Mouse (Mus musculus) midbrain, postnatal 0 days (tissue): ENCODE results near the gene Hist1h2af. TPM values are rescaled to one million over a fixed set of nuclear protein-coding genes. Genes with fewer than 3 reads are reported as not detected.
A peak's percentile ranks its signal among the peaks of the same experiment; 100 is the strongest.
"Not testable (repeated sequence)": the region's sequence is repeated elsewhere in the genome, so short reads cannot be mapped to it uniquely, and the experiment has no call there.

Source experiments
- ATAC-seq: fragments of 200-750 bp; cut with Nextera tagmentation; 2 replicates; pipeline ENCODE4 v1.8.0; 2017; ENCODE audit warnings: moderate number of reproducible peaks, mild to moderate bottlenecking, moderate TSS enrichment, moderate library complexity; ENCODE audit not compliant: low FRiP score
- DNase-seq: peaks from one replicate; pipeline ENCODE4 v3.0.0-alpha.2; 2015; ENCODE audit warnings: low spot score
- H3K27ac ChIP-seq: fragments of 300-500 bp; sonication (generic); 2 replicates; pipeline ENCODE4 v1.5.1; 2014; ENCODE audit warnings: low read depth, mild to moderate bottlenecking, low read length, mixed read lengths
- H3K27me3 ChIP-seq: fragments of 300-500 bp; sonication (generic); 2 replicates; pipeline ENCODE4 v1.6.1; 2014; ENCODE audit warnings: low read length, control low read depth, mixed read lengths; ENCODE audit not compliant: insufficient read depth
- H3K36me3 ChIP-seq: fragments of 300-500 bp; sonication (generic); 2 replicates; pipeline ENCODE4 v1.6.1; 2014; ENCODE audit warnings: low read length, control low read depth, mixed read lengths; ENCODE audit not compliant: insufficient read depth
- H3K4me1 ChIP-seq: fragments of 300-500 bp; sonication (generic); 2 replicates; pipeline ENCODE4 v1.6.1; 2014; ENCODE audit warnings: mild to moderate bottlenecking, control low read depth, antibody characterized with exemption, low read length, mixed read lengths; ENCODE audit not compliant: insufficient read depth
- H3K4me2 ChIP-seq: fragments of 300-500 bp; sonication (generic); 2 replicates; pipeline ENCODE4 v1.6.1; 2014; ENCODE audit warnings: low read depth, mild to moderate bottlenecking, low read length, mixed read lengths; ENCODE audit not compliant: poor library complexity, severe bottlenecking
- H3K4me3 ChIP-seq: fragments of 300-500 bp; sonication (generic); 2 replicates; pipeline ENCODE4 v1.5.1; 2014; ENCODE audit warnings: low read depth, mild to moderate bottlenecking, low read length, moderate library complexity
- H3K9ac ChIP-seq: fragments of 300-500 bp; sonication (generic); replicated peaks from 2 replicates; pipeline ENCODE4 v1.6.1; 2014; ENCODE audit warnings: mild to moderate bottlenecking, low read length, moderate library complexity, mixed read lengths; ENCODE audit not compliant: poor library complexity, severe bottlenecking
- H3K9me3 ChIP-seq: fragments of 300-500 bp; sonication (generic); 2 replicates; pipeline ENCODE4 v1.6.1; 2016; ENCODE audit warnings: low read length, control low read depth
- CTCF ChIP-seq: IDR thresholded peaks from 2 replicates; pipeline ENCODE4 v1.5.1; 2016; ENCODE audit warnings: antibody characterized with exemption, mild to moderate bottlenecking
- WGBS: fragments of 180-500 bp; shearing (Covaris S2); extraction: QIAGEN DNeasy Blood & Tissue Kit; methylation state at CpG from one replicate; pipeline ENCODE4 v1.1.7; 2014; 5-methylcytosine and 5-hydroxymethylcytosine counted together
- polyA plus RNA-seq: library from polyadenylated mRNA; unstranded; fragments of >200 nt; fragmentation: Nextera tagmentation; extraction: Ambion mirVana; gene quantifications from 2 replicates; pipeline ENCODE4 v1.2.1, GENCODE M21; 2015
- total RNA-seq: library from RNA; depleted of rRNA; stranded (reverse); fragments of >200 nt; gene quantifications from 2 replicates; pipeline ENCODE4 v1.2.3, GENCODE M21; 2014; rRNA removed

Gene Hist1h2af
- total RNA-seq = 52.3 and 293 TPM in 2 replicates
- polyA plus RNA-seq = 0.54 and 1.5 TPM in 2 replicates

- H3K27ac ChIP-seq, ATAC-seq, H3K9ac ChIP-seq, H3K9me3 ChIP-seq, H3K36me3 ChIP-seq, H3K27me3 ChIP-seq: not testable (repeated sequence)
- peak; percentile 94 for DNase-seq
- Histone ChIP-seq H3K4me3 (peak within 1 kb of the TSS; percentile 46), H3K4me2 (peak within 1 kb of the TSS; percentile 69), H3K4me1 (peaks cover 10% of the 10 kb centered on the region)
- 0% methylated on average over 23 of the region's 53 CpGs for WGBS
Measured at GRCm38 (mm10) chr13:23533560-23534367, at the start of gene Hist1h2af. Gene Hist1h2af (plus strand): TSS chr13:23533906.

- Histone ChIP-seq H3K36me3 (no peaks in the 10 kb centered on the region), H3K27me3 (no peaks in the 10 kb centered on the region), H3K4me1 (no peaks in the 10 kb centered on the region), H3K4me3 (no peak overlapping the region), H3K27ac (no peak overlapping the region), H3K4me2 (no peak overlapping the region), H3K9me3 (no peaks in the 10 kb centered on the region), H3K9ac (no peak overlapping the region)
- DNase-seq (no peak), ATAC-seq (no peak)
- WGBS = 52% methylated on average over 5 of the region's 5 CpGs
- no peak for TF ChIP-seq CTCF
Measured at GRCm38 (mm10) chr13:23485271-23485670, 48.4 kb upstream of the Hist1h2af start.

GRCm38 (mm10) chr13:23488400-23489322 lies 45.0 kb upstream of the Hist1h2af start, which contains the start of gene Btn2a2:
Gene Btn2a2 (minus strand): TSS chr13:23488857.
- H3K27me3 ChIP-seq = no peaks in the 10 kb centered on the region
- H3K36me3 ChIP-seq = no peaks in the 10 kb centered on the region
- 0 out of 2 replicates have a peak within 1 kb of the TSS, but pooled peaks have one; percentile 9 for H3K9ac ChIP-seq
- 4% methylated on average over 13 of the region's 14 CpGs for WGBS
- DNase-seq (peak; percentile 95), ATAC-seq (peak; percentile 97)
- no peaks in the 10 kb centered on the region for H3K4me1 ChIP-seq
- no peak for TF ChIP-seq CTCF
- H3K27ac ChIP-seq = no peak within 1 kb of the TSS
- H3K4me2 ChIP-seq = peak within 1 kb of the TSS; percentile 65
- peak within 1 kb of the TSS; percentile 34 for H3K4me3 ChIP-seq
- H3K9me3 ChIP-seq = no peaks in the 10 kb centered on the region

GRCm38 (mm10) chr13:23490863-23491262 lies 42.8 kb upstream of the Hist1h2af start:
- no peaks in the 10 kb centered on the region for H3K9me3 ChIP-seq
- no peaks in the 10 kb centered on the region for H3K4me1 ChIP-seq
- no peak for TF ChIP-seq CTCF
- H3K4me3 ChIP-seq = no peak overlapping the region
- H3K27me3 ChIP-seq = no peaks in the 10 kb centered on the region
- ATAC-seq (no peak), DNase-seq (no peak)
- no peaks in the 10 kb centered on the region for H3K36me3 ChIP-seq
- H3K4me2 ChIP-seq = no peak overlapping the region
- H3K27ac ChIP-seq = no peak overlapping the region
- WGBS = 76% methylated on average over 1 of the region's 1 CpGs
- no peak overlapping the region for H3K9ac ChIP-seq

- Histone ChIP-seq H3K27me3 (no peaks in the 10 kb centered on the region), H3K4me2 (no peak overlapping the region), H3K4me3 (no peak overlapping the region), H3K4me1 (no peaks in the 10 kb centered on the region), H3K9ac (no peak overlapping the region), H3K36me3 (no peaks in the 10 kb centered on the region), H3K27ac (no peak overlapping the region), H3K9me3 (no peaks in the 10 kb centered on the region)
- WGBS = 31% methylated on average over 1 of the region's 1 CpGs
- ATAC-seq (no peak), DNase-seq (no peak)
- no peak for TF ChIP-seq CTCF
Measured at GRCm38 (mm10) chr13:23491263-23491662, 42.4 kb upstream of the Hist1h2af start.
